25 mouse cellular contexts compared by ENCODE assay signal in genomic region chr1:59966171-59966785, GRCm38 (mm10). TPM values are rescaled to one million over a fixed set of nuclear protein-coding genes. Genes with fewer than 3 reads are reported as not detected.
DNase-seq lines count a peak whose midpoint lies in the region; ATAC-seq and TF ChIP-seq lines count a peak whose summit lies in the region.
"Had no signal": no experiment of that assay in that cellular context is flagged by ENCODE, and none has a peak within 500 bp of the region (broad histone marks: within the 10 kb centered on the region; RNA-seq: fewer than 3 reads in every experiment).

No protein-coding gene starts in this region.

- H3K4me2 ChIP-seq in lung, postnatal 0 days (replicated peaks; ENCODE audit: low read depth, low read length), result no peak overlapping the region
- peak overlapping the region; percentile 15 for H3K4me2 ChIP-seq in myocyte (ENCODE audit: low read depth)
- H3K4me2 ChIP-seq: embryonic facial prominence, embryonic 15.5 days; hindbrain, embryonic 13.5 days had no signal

- TF ChIP-seq EP300 in lung, postnatal 0 days (IDR thresholded peaks at IDR 0.05), result no peak

- peak; percentile 18 for DNase-seq in heart, adult 11 months
- DNase-seq in heart, postnatal 4 days, result no peak
- peak; percentile 26 for DNase-seq in lung, postnatal 0 days (ENCODE audit: low spot score)
- DNase-seq in lung, postnatal 10 days, result no peak
- no peak for DNase-seq in MN1 (ENCODE audit: low spot score)
- no peak for DNase-seq in gastrocnemius, adult 18-20 months (ENCODE audit: low spot score)
- DNase-seq: adrenal gland, adult 2 months; adrenal gland, postnatal 25 days; B cell, adult 2 months; cerebellum, adult 2 months; cerebellum, postnatal 14 days; embryo, embryonic 11 days; forebrain, postnatal 0 days; gastrocnemius, postnatal 36 days; heart, adult 18-20 months; heart, postnatal 10 days had no signal

- no peak overlapping the region for H3K27ac ChIP-seq in lung, postnatal 0 days (ENCODE audit: low read length)
- H3K27ac ChIP-seq: embryonic facial prominence, embryonic 15.5 days; heart, embryonic 10.5 days; hindbrain, embryonic 13.5 days; hindbrain, postnatal 0 days had no signal

- H3K4me3 ChIP-seq in lung, postnatal 0 days (ENCODE audit: low read depth, low read length), result no peak overlapping the region
- no peak overlapping the region for H3K4me3 ChIP-seq in myocyte
- H3K4me3 ChIP-seq: embryonic facial prominence, embryonic 15.5 days; heart, embryonic 10.5 days; hindbrain, embryonic 13.5 days had no signal

- no peaks in the 10 kb centered on the region for H3K27me3 ChIP-seq in lung, postnatal 0 days (replicated peaks; ENCODE audit: insufficient read depth, low read length)
- no peaks in the 10 kb centered on the region for H3K27me3 ChIP-seq in myocyte (ENCODE audit: control insufficient read depth, insufficient read depth, insufficient read length)
- H3K27me3 ChIP-seq: embryonic facial prominence, embryonic 15.5 days; hindbrain, embryonic 13.5 days; Patski had no signal

- no peak for TF ChIP-seq POLR2A in myocyte (IDR thresholded peaks at IDR 0.05; ENCODE audit: insufficient read length, low read depth)

- H3K36me3 ChIP-seq in lung, postnatal 0 days (ENCODE audit: insufficient read depth, low read length), result peaks cover 21% of the 10 kb centered on the region
- H3K36me3 ChIP-seq in myocyte (ENCODE audit: control insufficient read depth, insufficient read depth), result peaks cover 8% of the 10 kb centered on the region

- no peaks in the 10 kb centered on the region for H3K79me2 ChIP-seq in myocyte (ENCODE audit: control insufficient read depth, insufficient read depth)

- H3K4me1 ChIP-seq in lung, postnatal 0 days (ENCODE audit: insufficient read depth, low read depth, low read length), result no peaks in the 10 kb centered on the region
- H3K4me1 ChIP-seq: embryonic facial prominence, embryonic 15.5 days; hindbrain, embryonic 13.5 days had no signal

- WGBS in lung, postnatal 0 days, result 58% methylated on average over 6 of the region's 6 CpGs

- no peaks in the 10 kb centered on the region for H3K9me3 ChIP-seq in lung, postnatal 0 days (ENCODE audit: low read length)
- H3K9me3 ChIP-seq: embryonic facial prominence, embryonic 15.5 days; G1E; heart, embryonic 10.5 days; hindbrain, embryonic 13.5 days had no signal

- no peak overlapping the region for H3K9ac ChIP-seq in lung, postnatal 0 days (replicated peaks; ENCODE audit: low read depth)
- H3K9ac ChIP-seq: embryonic facial prominence, embryonic 15.5 days; forebrain, postnatal 0 days; hindbrain, embryonic 13.5 days had no signal

- H3ac ChIP-seq in myocyte (ENCODE audit: control insufficient read depth, insufficient read length), result no peak overlapping the region

- TF ChIP-seq CTCF in lung, postnatal 0 days (IDR thresholded peaks at IDR 0.05), result no peak

- ATAC-seq in lung, postnatal 0 days, result no peak
- ATAC-seq: activated CD4-positive, CD25-positive, alpha-beta regulatory T cell, adult 4 months; CD4-positive, CD25-positive, alpha-beta regulatory T cell, adult 4 months; forebrain, postnatal 0 days; hindbrain, postnatal 0 days; Patski had no signal

TF ChIP-seq in myocyte, 11 proteins besides CTCF, POLR2A, EP300 and RAD21:
- TF ChIP-seq USF1 (IDR thresholded peaks at IDR 0.05; ENCODE audit: low read depth) (no peak), REST (IDR thresholded peaks at IDR 0.05; ENCODE audit: insufficient read depth, insufficient read length) (no peak), MAX (IDR thresholded peaks at IDR 0.05; ENCODE audit: low read depth) (no peak), POLR2AphosphoS2 (IDR thresholded peaks at IDR 0.05; ENCODE audit: insufficient read length, low read depth) (no peak), TCF12 (IDR thresholded peaks at IDR 0.05; ENCODE audit: insufficient read depth, poor library complexity, severe bottlenecking) (no peak)

RNA-seq across cellular contexts. Expression of gene Fam117b, which starts 53.5 kb away (rescaled TPM):
- 10 to 100 TPM; 12.1 to 13.1 TPM for total RNA-seq in heart, postnatal 4 days (2021)
- 12.5 and 12.7 TPM in 2 replicates for polyA plus RNA-seq in lung, postnatal 0 days (2015; fragmentation: Nextera tagmentation; extraction: Ambion mirVana)
- polyA plus RNA-seq in myocyte (2012; fragmentation: generic; extraction: Trizol), result 4.3 TPM
- total RNA-seq in gastrocnemius, adult 18-20 months (2021), result 1 to 10 TPM; 4.3 to 9.6 TPM

Comparison
In these comparisons a context has a peak if more than half of its experiments do, and no peak if none do; other contexts are left out.
1. DNase-seq: peak in heart, adult 11 months (single experiment) and lung, postnatal 0 days (single experiment); none in heart, postnatal 4 days (single experiment), lung, postnatal 10 days (single experiment), MN1 (single experiment) and gastrocnemius, adult 18-20 months (single experiment).